Mouse (Mus musculus): ENCODE measurements around the gene Lama4. TPM values are rescaled to one million over a fixed set of nuclear protein-coding genes. Genes with fewer than 3 reads are reported as not detected.

Lama4 gene
- 13.2 and 14.2 TPM in 2 replicates for polyA plus RNA-seq (2015; fragmentation: Nextera tagmentation; extraction: Ambion mirVana)

- Histone ChIP-seq H3K4me2 (replicated peaks) (peak within 1 kb of the TSS; percentile 57), H3K9me3 (no peaks in the 10 kb centered on the region), H3K27me3 (no peaks in the 10 kb centered on the region), H3K36me3 (no peaks in the 10 kb centered on the region), H3K27ac (replicated peaks) (0 out of 2 replicates have a peak within 1 kb of the TSS, but pooled peaks have one; percentile 4), H3K4me1 (peaks cover 10% of the 10 kb centered on the region), H3K9ac (replicated peaks) (peak within 1 kb of the TSS; percentile 42), H3K4me3 (peak within 1 kb of the TSS; percentile 39)
- peak; percentile 88 for ATAC-seq (replicated peaks)
- 4% methylated on average over 24 of the region's 24 CpGs for WGBS
These were observed at the start of gene Lama4 for GRCm38 (mm10) chr10:38965075-38965781. Lama4 (plus strand) TSS chr10:38965515.

GRCm38 (mm10) chr10:38916027-38916617, 49.2 kb upstream of the Lama4 start:
- no peak overlapping the region for H3K27ac ChIP-seq (replicated peaks)
- no peaks in the 10 kb centered on the region for H3K27me3 ChIP-seq
- H3K9ac ChIP-seq (replicated peaks), result no peak overlapping the region
- no peak overlapping the region for H3K4me3 ChIP-seq
- no peaks in the 10 kb centered on the region for H3K36me3 ChIP-seq
- H3K4me2 ChIP-seq (replicated peaks), result no peak overlapping the region
- no peaks in the 10 kb centered on the region for H3K4me1 ChIP-seq
- no peaks in the 10 kb centered on the region for H3K9me3 ChIP-seq
- ATAC-seq (replicated peaks), result no peak
- 89% methylated on average over 4 of the region's 4 CpGs for WGBS

- no peaks in the 10 kb centered on the region for H3K27me3 ChIP-seq
- no peaks in the 10 kb centered on the region for H3K9me3 ChIP-seq
- no peak overlapping the region for H3K27ac ChIP-seq (replicated peaks)
- WGBS, result 82% methylated on average over 6 of the region's 6 CpGs
- H3K36me3 ChIP-seq, result no peaks in the 10 kb centered on the region
- H3K9ac ChIP-seq (replicated peaks), result no peak overlapping the region
- H3K4me3 ChIP-seq, result no peak overlapping the region
- no peak overlapping the region for H3K4me2 ChIP-seq (replicated peaks)
- no peaks in the 10 kb centered on the region for H3K4me1 ChIP-seq
- ATAC-seq (replicated peaks), result no peak
These were observed 36.2 kb upstream of the Lama4 start for GRCm38 (mm10) chr10:38928940-38929697.

DNA sequence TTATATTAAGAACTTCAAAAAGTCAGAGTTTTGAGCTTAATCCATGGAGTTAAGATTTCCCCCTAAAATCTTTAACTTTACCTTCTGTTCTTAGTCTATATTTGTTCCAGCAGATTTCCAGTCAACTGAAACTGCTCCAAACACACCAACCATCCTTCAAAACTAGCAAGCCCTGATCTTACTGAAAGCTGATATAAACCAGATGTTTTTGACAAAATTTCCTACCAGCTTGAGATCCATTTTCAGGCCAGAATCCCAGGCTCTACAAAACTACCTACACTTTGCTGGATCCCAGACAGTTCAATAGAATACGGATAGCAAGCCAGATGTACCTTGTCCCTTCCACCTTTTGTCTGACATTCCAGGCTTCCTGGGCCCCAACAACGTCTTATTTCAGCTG, 20.6 kb upstream of the Lama4 start:
- no peak for ATAC-seq (replicated peaks)
- 77% methylated on average over 2 of the region's 2 CpGs for WGBS
- no peak overlapping the region for H3K4me2 ChIP-seq (replicated peaks)
- no peak overlapping the region for H3K9ac ChIP-seq (replicated peaks)
- H3K27ac ChIP-seq (replicated peaks), result no peak overlapping the region
- H3K4me1 ChIP-seq, result no peaks in the 10 kb centered on the region
- H3K9me3 ChIP-seq, result no peaks in the 10 kb centered on the region
- no peak overlapping the region for H3K4me3 ChIP-seq
- no peaks in the 10 kb centered on the region for H3K27me3 ChIP-seq
- no peaks in the 10 kb centered on the region for H3K36me3 ChIP-seq

- Histone ChIP-seq H3K27ac (replicated peaks) (no peak overlapping the region), H3K4me2 (replicated peaks) (no peak overlapping the region), H3K9ac (replicated peaks) (no peak overlapping the region), H3K4me1 (peaks cover 10% of the 10 kb centered on the region), H3K4me3 (no peak overlapping the region), H3K36me3 (no peaks in the 10 kb centered on the region), H3K27me3 (no peaks in the 10 kb centered on the region), H3K9me3 (no peaks in the 10 kb centered on the region)
- ATAC-seq (replicated peaks), result no peak
- 55% methylated on average over 2 of the region's 2 CpGs for WGBS
These were observed 3.4 kb upstream of the Lama4 start for GRCm38 (mm10) chr10:38961920-38962319.

DNA sequence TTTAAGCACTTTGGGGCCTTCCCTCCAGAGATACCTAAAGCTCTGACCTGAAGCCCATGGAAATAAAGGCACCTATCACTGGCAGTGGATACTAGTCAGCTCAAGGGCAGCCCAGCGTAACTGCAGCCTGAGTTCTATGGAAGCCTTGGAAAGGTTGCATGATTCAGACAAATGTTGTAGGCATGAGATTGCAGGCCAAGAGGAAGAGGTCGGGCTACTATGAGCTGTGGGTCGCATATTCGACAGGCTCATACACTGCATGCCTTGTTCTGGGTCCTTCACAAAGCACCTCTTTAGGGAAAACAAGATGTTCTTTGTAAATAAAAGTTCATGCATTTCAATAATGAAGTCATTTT, 618 bp upstream of the Lama4 start:
- no peak overlapping the region for H3K9ac ChIP-seq (replicated peaks)
- no peak overlapping the region for H3K27ac ChIP-seq (replicated peaks)
- no peaks in the 10 kb centered on the region for H3K27me3 ChIP-seq
- H3K4me3 ChIP-seq, result no peak overlapping the region
- H3K4me1 ChIP-seq, result peaks cover 10% of the 10 kb centered on the region
- no peaks in the 10 kb centered on the region for H3K9me3 ChIP-seq
- 86% methylated on average over 4 of the region's 4 CpGs for WGBS
- H3K4me2 ChIP-seq (replicated peaks), result peak overlapping the region; percentile 57
- no peaks in the 10 kb centered on the region for H3K36me3 ChIP-seq
- ATAC-seq (replicated peaks), result peak; percentile 27

- ATAC-seq (replicated peaks), result peak; percentile 27
- H3K27ac ChIP-seq (replicated peaks), result 0 out of 2 replicates have a peak overlapping the region, but pooled peaks have one; percentile 4
- no peaks in the 10 kb centered on the region for H3K9me3 ChIP-seq
- peak overlapping the region; percentile 42 for H3K9ac ChIP-seq (replicated peaks)
- no peaks in the 10 kb centered on the region for H3K36me3 ChIP-seq
- WGBS, result 8% methylated on average over 14 of the region's 14 CpGs
- peaks cover 10% of the 10 kb centered on the region for H3K4me1 ChIP-seq
- no peaks in the 10 kb centered on the region for H3K27me3 ChIP-seq
- H3K4me3 ChIP-seq, result peak overlapping the region; percentile 39
- H3K4me2 ChIP-seq (replicated peaks), result peak overlapping the region; percentile 57
These were observed 542 bp downstream of the Lama4 start for GRCm38 (mm10) chr10:38965857-38966256.

- no peak overlapping the region for H3K4me3 ChIP-seq
- no peak overlapping the region for H3K4me2 ChIP-seq (replicated peaks)
- no peak overlapping the region for H3K9ac ChIP-seq (replicated peaks)
- 85% methylated on average over 2 of the region's 2 CpGs for WGBS
- H3K27ac ChIP-seq (replicated peaks), result no peak overlapping the region
- no peaks in the 10 kb centered on the region for H3K36me3 ChIP-seq
- H3K27me3 ChIP-seq, result no peaks in the 10 kb centered on the region
- peaks cover 10% of the 10 kb centered on the region for H3K4me1 ChIP-seq
- no peaks in the 10 kb centered on the region for H3K9me3 ChIP-seq
- ATAC-seq (replicated peaks), result no peak
These were observed 1.3 kb downstream of the Lama4 start for GRCm38 (mm10) chr10:38966646-38967045.

- Histone ChIP-seq H3K27me3 (no peaks in the 10 kb centered on the region), H3K9me3 (no peaks in the 10 kb centered on the region), H3K4me1 (peaks cover 10% of the 10 kb centered on the region), H3K4me2 (replicated peaks) (no peak overlapping the region), H3K27ac (replicated peaks) (no peak overlapping the region), H3K36me3 (no peaks in the 10 kb centered on the region), H3K4me3 (no peak overlapping the region), H3K9ac (replicated peaks) (no peak overlapping the region)
- ATAC-seq (replicated peaks), result no peak
- 85% methylated on average over 10 of the region's 10 CpGs for WGBS
These were observed 3.2 kb downstream of the Lama4 start for GRCm38 (mm10) chr10:38968326-38969072.

GRCm38 (mm10) chr10:38969543-38969942, 4.2 kb downstream of the Lama4 start:
- H3K27ac ChIP-seq (replicated peaks), result no peak overlapping the region
- no peaks in the 10 kb centered on the region for H3K9me3 ChIP-seq
- H3K36me3 ChIP-seq, result no peaks in the 10 kb centered on the region
- H3K4me1 ChIP-seq, result peaks cover 10% of the 10 kb centered on the region
- no peak overlapping the region for H3K4me3 ChIP-seq
- H3K4me2 ChIP-seq (replicated peaks), result no peak overlapping the region
- ATAC-seq (replicated peaks), result no peak
- no peaks in the 10 kb centered on the region for H3K27me3 ChIP-seq
- H3K9ac ChIP-seq (replicated peaks), result no peak overlapping the region
- 82% methylated on average over 2 of the region's 2 CpGs for WGBS

- peaks cover 10% of the 10 kb centered on the region for H3K4me1 ChIP-seq
- H3K27ac ChIP-seq (replicated peaks), result no peak overlapping the region
- no peak overlapping the region for H3K4me2 ChIP-seq (replicated peaks)
- H3K9me3 ChIP-seq, result no peaks in the 10 kb centered on the region
- no peaks in the 10 kb centered on the region for H3K27me3 ChIP-seq
- H3K9ac ChIP-seq (replicated peaks), result no peak overlapping the region
- no peak for ATAC-seq (replicated peaks)
- 88% methylated on average over 6 of the region's 6 CpGs for WGBS
- H3K4me3 ChIP-seq, result no peak overlapping the region
- no peaks in the 10 kb centered on the region for H3K36me3 ChIP-seq
These were observed 4.7 kb downstream of the Lama4 start for GRCm38 (mm10) chr10:38969975-38970374.
